Mouse (Mus musculus): ENCODE measurements around the gene Emc8.
A peak's percentile ranks its signal among the peaks of the same experiment; 100 is the strongest.

The Emc8 gene

GRCm38 (mm10) chr8:120668374-120668905 lies at the start of gene Emc8:
Gene Emc8, minus strand, starts transcription at chr8:120668573.
- no peak for DNase-seq (ENCODE audit: low spot score in 2 of 2)

- DNase-seq (ENCODE audit: low spot score in 2 of 2): peak; percentile 68 to 82
Measured at GRCm38 (mm10) chr8:120715996-120716680, 47.8 kb upstream of the Emc8 start.

- DNase-seq (ENCODE audit: low spot score in 2 of 2): peak; percentile 60 to 81
Measured at GRCm38 (mm10) chr8:120715200-120715599, 46.8 kb upstream of the Emc8 start.

- no peak for DNase-seq (ENCODE audit: low spot score in 2 of 2)
Measured at GRCm38 (mm10) chr8:120709176-120709575, 40.8 kb upstream of the Emc8 start.

- no peak for DNase-seq (ENCODE audit: low spot score in 2 of 2)
Measured at GRCm38 (mm10) chr8:120706193-120706592, 37.8 kb upstream of the Emc8 start.

DNA sequence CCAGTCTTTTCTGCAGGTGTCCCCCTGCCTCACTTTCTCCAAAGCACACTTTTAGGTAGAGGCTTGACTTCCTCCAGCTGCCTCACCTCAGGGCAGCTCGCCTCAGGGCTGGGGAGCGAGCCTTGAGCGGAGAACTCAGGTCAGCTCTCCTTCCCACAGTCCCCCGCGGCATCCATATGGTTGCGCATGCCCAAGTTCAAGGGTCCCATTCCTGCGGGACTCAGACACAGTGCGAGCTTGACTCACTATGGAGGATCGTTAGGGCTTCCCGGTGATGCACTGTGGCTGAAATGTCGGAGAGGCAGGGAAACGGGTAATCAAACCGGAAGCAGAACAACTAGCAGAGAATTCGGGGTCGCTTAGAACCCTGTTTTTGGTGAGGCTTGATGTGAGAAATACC lies 36.8 kb upstream of the Emc8 start:
- DNase-seq (ENCODE audit: low spot score in 2 of 2): no peak

GRCm38 (mm10) chr8:120704203-120704602 lies 35.8 kb upstream of the Emc8 start:
- DNase-seq (ENCODE audit: low spot score in 2 of 2): no peak

DNA sequence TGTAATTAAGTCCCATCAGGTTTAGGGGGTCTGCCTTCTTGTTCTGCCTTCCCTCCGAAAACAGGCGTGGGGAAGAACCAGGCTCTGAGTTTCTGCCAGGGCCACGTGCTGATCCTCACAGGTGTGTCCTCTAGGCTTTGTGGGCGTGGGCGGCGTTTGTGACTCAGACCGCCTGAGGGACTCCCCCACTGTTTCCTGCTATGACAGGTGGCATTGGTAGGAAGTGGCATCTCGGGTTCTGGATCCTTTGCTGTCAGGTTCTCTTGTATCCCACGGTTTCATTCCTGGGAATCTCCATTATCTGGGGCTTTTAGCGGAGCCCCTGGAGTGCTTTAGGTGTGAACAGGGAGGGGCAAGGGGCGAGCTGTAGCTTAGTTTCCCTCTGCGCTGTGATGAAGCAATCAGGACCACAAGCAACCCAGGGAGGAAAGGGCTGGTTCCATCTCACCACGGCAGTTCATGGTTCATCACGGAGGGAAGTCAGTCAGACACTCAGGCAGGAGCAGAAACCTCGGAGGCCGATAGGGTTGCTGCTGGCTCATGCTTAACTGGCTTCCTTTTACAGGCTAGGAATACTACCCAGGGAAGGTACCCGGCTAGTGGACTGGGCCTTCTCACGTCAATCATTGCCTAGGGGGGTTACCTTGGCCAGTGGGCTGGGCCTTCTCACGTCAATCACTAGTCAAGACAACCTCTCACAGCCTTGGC lies 33.5 kb upstream of the Emc8 start:
- DNase-seq (ENCODE audit: low spot score in 2 of 2): peak; percentile 75 to 89

DNA sequence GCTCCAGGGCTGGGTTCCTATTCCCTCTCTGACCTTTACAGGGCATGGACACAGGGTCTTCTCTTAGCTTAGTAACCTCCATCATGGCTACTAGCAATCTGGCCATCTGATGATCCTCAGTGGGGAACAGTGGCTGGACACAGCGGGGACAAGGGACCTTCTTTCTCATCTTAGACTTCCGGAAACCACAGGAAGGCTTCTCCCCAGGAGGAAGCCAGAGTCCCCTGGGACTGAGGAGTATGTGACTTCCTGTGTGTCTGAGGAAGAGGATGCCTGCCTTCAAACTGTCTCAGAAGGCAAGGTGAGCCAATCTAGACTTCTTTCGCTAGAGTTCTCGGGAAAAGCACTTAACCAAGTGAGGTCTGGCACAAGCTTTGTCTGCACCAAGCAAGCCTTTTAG lies 31.7 kb upstream of the Emc8 start:
- DNase-seq (ENCODE audit: low spot score in 2 of 2): no peak

GRCm38 (mm10) chr8:120699565-120699964 lies 31.2 kb upstream of the Emc8 start:
- no peak for DNase-seq (ENCODE audit: low spot score in 2 of 2)

DNA sequence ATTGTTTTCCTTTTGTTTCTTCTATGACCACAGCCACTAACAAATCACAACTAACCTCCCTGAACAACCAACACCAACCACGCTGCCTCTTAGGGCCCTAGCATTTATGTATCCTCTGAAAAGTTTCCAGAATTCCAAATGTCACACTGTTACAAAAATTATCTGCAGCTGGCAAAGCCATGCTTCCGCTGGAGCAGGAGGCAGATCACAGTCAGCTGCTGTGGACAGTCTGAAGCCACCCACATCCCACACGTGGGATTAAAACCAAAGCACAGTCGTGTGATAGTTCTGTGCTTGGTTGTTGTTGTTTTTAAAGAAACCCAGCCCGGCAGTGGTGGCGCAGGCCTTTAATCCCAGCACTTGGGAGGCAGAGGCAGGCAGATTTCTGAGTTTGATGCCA lies 30.7 kb upstream of the Emc8 start:
- no peak for DNase-seq (ENCODE audit: low spot score in 2 of 2)

GRCm38 (mm10) chr8:120698426-120698825 lies 30.1 kb upstream of the Emc8 start:
- no peak for DNase-seq (ENCODE audit: low spot score in 2 of 2)

DNA sequence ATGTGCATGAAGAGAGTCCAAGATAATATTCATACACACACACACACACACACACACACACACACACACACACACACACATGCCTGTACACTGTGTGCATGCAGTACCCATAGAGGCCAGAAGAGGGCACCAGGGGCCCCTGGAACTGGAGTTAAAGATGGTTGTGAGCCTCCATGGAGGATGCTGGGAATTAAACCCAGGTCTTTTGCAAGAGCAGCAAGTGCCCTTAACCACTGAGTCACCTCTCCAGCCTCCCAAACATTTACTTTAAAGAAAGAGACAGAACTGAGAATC lies 29.6 kb upstream of the Emc8 start:
- peak in 1 of 2 experiments; percentile 49 for DNase-seq (ENCODE audit: low spot score in 2 of 2)

- peak; percentile 67 to 80 for DNase-seq (ENCODE audit: low spot score in 2 of 2)
Measured at GRCm38 (mm10) chr8:120697154-120697978, 29.0 kb upstream of the Emc8 start.

DNA sequence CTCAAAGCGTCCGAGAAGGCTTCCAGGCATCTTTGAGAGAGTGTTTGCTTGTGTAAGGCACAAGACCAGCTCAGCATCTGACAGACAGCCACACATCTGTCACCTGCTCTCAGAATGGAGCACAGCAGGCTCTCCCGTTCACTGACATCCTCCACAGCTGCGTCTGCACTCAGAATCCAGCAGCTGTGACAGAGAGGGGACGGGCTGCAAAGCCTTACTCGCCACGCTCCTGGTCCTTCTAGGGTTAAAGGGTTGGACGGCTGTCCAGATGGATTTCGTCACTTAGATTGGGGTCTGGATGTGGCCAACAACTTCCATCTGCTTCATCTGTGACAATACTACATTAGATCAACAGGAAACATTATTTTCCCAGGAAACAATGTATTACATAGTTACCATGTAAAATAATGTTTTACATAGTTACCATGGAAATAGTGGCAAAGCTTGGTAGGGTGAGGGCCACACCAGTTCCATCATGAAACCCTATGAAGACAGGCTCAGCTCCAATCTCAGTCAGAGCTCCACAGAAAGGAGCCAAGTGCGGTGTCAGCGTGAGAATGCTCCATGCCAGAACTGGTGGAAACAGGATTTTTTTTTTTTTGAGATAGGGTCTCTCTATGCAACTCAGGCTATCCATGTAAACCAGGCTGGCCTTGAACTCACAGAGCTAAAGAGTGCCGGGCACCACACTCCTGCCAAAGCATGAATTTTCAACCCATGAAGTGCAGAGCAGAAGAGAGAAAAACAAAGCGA lies 28.2 kb upstream of the Emc8 start:
- DNase-seq (ENCODE audit: low spot score in 2 of 2): no peak

- no peak for DNase-seq (ENCODE audit: low spot score in 2 of 2)
Measured at GRCm38 (mm10) chr8:120693861-120694493, 25.6 kb upstream of the Emc8 start.

DNA sequence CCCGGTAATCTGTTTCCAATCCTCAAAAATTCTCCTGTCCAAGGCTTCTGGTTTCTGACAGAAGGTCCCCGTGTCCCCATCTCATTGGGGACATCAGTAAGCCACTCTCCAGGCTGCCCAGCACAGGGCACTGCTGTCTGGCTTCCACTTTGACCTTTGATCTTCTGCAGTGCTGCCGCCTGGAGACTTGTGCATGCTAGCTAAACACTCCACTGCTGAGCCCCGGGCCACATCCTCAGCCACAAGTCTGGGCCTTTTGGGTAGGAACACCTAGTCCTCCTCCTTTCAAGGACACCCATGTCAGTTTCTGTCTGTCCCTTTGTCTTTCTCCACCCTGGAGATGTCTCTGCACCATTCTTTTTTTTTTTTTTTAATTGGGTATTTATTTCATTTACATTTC lies 24.6 kb upstream of the Emc8 start:
- no peak for DNase-seq (ENCODE audit: low spot score in 2 of 2)

DNA sequence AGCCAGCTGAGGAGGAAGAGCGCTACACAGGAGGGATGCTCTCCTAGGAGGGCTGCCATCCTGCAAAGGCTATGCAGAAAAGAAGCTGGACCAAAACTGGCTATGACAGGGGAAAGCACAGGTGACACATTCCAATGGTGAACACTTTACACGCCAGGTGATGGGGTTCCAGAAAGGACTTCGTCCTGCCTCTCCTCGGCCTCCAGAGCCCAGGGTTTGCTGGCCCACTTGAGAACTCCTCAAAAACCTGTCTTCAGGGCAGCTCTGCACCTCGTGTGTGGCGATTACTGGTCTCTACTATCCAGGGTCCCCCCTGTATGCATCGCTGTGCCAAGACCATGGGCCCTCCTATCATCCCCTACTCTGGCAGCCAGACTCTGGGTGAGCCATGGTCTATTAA lies 20.1 kb upstream of the Emc8 start:
- no peak for DNase-seq (ENCODE audit: low spot score in 2 of 2)

- no peak for DNase-seq (ENCODE audit: low spot score in 2 of 2)
Measured at GRCm38 (mm10) chr8:120687786-120688185, 19.4 kb upstream of the Emc8 start.

- DNase-seq (ENCODE audit: low spot score in 2 of 2): no peak
Measured at GRCm38 (mm10) chr8:120686576-120686975, 18.2 kb upstream of the Emc8 start.

- no peak for DNase-seq (ENCODE audit: low spot score in 2 of 2)
Measured at GRCm38 (mm10) chr8:120686051-120686450, 17.7 kb upstream of the Emc8 start.
